Mouse (Mus musculus) left cerebral cortex, postnatal 10 days (tissue): ENCODE measurements around the gene Dnah14. TPM values are rescaled to one million over a fixed set of nuclear protein-coding genes. Genes with fewer than 3 reads are reported as not detected.
A peak's percentile ranks its signal among the peaks of the same experiment; 100 is the strongest.

ENCODE experiments used
- DNase-seq, 2 experiments: peaks; one replicate each; pipeline ENCODE4 v3.0.0; 2021 to 2022; ENCODE audit warnings: low spot score in 2 of 2, mixed read lengths in 1 of 2; ENCODE audit errors: extremely low spot score in 1 of 2
- intact Hi-C: fragments of 180-260 bp; cut with DNase I; formaldehyde crosslinking; loops from one replicate; pipeline ENCODE4 v1.15.1; 2025
- total RNA-seq, 2 experiments: library from RNA; stranded (reverse); gene quantifications; 2 replicates each; pipeline ENCODE4 v1.2.3; 2021

Dnah14 gene
- total RNA-seq, 2 experiments from 2014 or later: 2.0 to 2.6 TPM

DNA sequence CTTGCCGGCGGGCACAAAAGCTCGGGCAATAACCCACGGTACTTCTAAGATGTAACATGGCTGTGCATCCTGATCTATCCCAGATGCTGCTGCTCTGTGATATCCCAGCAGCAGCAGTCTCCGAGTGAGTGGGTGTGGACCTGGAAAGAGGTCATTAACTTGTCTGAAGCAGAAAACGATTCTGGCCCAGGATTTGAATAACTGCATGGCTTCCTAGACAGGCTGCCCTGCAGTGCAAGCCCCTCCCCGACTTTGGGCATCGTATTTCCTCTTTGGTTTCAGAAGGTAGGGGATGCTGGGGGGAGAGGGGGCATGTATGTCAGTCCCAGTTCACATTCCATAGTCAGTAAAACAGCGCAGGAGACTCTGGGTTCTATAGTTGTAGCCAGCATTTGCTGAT lies 6.9 kb upstream of the Dnah14 start:
- intact Hi-C loops: no loop called here
- no peak for DNase-seq

DNA sequence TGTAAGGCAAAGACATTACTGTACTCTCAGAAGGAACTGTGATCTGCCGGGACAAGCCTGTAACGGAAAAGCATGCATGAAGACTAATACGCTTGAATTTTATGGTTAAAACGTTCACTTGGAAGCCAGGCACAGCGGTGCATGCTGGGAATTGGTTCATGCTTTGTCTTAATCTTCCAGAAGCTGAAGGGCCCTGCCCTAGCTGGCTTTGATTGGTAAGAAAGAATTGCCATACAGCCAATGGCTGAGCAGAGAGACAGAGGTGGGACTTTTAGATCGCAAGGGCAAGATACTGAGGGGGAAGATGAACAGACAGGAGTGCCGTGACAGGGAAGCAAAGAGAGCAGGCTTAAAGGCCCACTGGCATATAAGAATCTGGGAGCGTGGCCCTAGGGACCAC lies 6.8 kb downstream of the Dnah14 start:
- no peak for DNase-seq
- intact Hi-C loops: no loop called here

DNA sequence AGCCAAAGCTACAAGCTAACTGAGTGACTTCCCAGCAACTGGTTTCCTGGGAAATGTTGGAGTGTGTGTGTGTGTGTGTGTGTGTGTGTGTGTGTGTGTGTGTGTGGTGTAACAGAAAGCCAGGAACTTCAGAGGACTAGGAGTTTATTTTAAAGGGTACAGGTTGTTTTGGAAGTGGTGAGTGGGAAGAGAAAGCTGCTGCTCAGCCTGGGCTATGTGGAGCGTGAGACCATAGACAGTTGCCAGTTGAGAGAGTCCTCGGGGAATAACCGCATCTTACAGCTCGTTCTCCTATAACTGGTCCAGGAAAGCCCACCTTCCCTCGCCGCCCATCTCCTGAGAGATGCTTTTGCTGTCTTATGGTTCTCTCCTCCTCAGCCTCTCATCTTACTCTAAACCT lies 12.8 kb downstream of the Dnah14 start:
- no peak for DNase-seq
- intact Hi-C loops: no loop called here

DNA sequence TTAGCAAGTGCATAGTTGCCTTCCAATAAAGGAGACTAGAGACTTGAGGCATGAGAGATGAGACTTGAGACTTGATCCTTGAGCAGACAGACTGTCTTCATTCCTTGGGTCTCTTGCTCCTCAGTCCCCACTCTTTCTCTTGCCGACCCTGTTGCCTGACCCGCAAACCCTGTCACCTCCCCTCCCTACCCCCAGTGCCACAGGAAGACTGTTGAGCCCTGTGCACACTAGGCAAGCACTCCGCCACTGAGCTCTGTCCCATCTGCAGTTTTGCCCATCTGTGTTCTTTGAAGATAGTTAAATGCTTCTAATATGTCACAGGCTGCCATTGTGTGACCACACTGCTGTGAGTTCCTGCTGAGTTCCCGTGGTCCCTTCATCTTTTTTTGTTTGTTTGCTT lies 23.0 kb downstream of the Dnah14 start:
- no peak for DNase-seq
- intact Hi-C loops: no loop called here

DNA sequence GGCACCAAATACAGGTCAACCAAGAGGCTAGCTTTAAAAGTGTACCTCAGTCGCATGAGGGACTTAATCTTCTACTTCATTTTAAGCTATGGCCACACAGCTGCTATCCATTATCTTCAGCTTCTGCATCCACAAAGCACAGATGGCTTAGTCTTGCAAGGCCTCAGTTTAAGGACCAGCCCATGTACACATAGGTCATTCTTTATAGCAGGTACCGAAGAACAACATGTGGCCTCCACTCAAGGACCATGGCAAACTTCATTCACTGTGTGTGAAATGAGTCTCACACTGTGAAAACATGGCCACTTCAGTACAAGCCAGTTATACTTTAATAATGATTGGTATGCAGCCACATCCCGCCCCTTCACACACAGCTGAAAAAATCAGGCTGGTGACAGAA lies 34.8 kb downstream of the Dnah14 start:
- DNase-seq: no peak
- intact Hi-C loops: no loop called here

DNA sequence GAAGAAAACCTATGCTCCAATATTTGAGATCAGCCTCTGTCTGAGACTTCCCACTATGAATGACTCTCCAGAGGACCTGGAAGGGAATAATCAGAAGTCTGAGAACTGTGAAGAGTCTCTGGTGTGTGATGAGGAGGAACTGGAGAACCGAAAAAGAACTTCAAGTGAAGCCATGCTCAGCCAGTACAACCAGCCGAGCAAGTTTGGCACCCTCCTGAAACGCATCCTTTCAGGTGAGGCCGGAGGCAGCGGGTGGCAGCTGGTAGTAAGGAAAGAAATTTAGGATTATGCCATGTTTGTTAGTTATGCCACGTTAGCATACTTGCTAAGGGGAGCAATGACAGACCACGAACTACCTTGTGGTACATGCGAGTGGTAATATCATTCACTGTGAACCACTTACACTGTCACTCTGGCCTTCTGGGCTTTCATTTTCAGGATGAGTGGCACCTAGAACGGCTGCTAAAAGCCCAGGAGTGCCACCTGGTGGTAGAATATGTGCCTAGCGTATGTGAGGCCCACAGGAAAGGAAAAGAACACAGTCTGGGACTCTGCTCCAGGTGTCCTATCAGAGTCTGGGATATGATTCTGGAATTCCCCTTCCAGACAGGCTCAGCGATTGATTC lies 39.6 kb downstream of the Dnah14 start:
- DNase-seq: peak; percentile 69 to 70
- intact Hi-C loops: loop anchor here (5.0 kb wide), 2 partner anchors 69 to 344 kb away; no protein-coding TSS in a partner anchor

DNA sequence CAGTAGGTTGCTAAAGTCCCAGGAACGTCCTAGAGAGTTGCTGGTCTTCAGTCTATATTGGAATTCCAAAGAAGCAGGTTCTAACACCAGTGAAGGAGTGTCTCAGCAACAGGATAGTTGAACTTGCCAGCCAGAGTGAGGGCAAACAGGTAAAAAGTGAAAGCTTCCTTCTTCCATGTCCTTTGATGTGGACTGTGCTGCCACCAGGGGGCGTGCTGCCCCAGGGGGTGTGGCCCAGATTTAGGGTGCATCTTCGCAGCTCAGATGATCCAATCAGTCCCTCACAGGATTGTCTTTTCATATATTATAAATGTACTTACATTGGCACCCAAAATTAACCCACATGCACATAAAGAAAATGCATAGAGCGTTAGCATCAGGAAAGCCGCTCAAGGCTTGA lies 41.0 kb downstream of the Dnah14 start:
- no peak for DNase-seq
- intact Hi-C loops: loop anchor here (5.0 kb wide), 2 partner anchors 70 to 345 kb away; no protein-coding TSS in a partner anchor

DNA sequence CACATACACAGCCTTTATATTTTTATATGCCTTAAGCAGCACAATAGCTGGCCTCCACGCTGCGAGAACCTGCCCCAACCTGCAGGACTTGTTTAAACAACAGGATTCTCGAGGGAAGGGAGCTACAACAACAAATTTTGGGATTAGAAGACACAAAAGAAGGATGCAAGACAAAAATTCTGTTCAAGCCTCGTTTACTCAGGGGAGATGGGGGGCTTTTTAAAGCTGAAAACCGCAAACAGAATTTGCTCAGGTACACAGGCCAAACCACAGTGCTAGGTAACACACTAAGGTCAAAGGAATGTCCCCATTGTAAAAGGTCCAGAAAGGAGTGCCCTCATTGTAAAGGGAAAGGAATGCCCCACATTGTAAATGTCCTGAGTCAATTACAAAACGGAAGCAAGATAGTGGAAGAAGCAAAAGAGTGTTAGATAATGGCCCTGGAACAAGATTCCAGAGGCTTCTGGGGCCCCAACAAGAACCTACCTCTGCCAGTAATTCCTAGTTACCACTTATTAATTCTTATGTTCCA lies 46.9 kb downstream of the Dnah14 start:
- intact Hi-C loops: no loop called here

DNA sequence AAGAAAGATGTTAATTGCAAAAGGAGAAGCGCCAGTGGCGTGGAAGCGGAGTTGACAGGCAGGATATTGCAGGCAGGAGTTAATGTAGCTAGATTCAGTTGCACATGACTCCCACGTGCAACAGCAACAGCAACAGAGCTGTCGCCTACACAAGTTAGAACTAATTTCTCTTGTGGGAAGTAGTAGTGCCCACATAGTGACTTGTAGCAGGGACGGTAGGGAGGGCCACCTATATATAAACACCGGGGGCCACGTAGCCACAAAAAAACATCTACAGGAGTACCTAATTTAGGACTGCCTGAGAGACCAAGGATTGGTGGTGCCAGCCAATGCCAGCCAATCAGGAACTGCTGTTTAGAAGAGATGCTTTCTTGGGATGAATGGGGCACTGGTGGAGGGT lies 48.5 kb downstream of the Dnah14 start:
- intact Hi-C loops: no loop called here
- no peak for DNase-seq

More for the DNA sequence above, 46.9 kb downstream of the Dnah14 start:
- no peak for DNase-seq

DNA sequence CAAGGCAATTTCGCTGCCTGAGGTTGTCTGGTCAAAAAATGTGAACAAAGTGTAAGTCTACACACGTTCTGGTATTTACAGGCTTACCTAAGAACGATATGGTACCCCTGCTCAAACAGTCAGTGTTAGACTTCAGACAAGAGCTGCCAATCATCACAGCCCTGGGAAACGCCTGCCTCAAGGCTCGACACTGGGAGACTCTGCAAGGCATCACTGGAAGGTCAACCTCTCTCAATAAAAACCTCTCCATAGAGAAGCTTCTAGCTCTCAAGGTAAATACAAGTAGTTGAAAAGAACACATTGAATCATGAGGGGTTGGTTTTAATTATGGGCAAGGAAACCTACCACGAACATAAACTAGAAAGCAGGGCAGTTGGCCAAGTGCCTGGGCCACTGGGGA lies 51.9 kb downstream of the Dnah14 start:
- intact Hi-C loops: no loop called here
- DNase-seq: peak in 1 of 2 experiments; percentile 27

DNA sequence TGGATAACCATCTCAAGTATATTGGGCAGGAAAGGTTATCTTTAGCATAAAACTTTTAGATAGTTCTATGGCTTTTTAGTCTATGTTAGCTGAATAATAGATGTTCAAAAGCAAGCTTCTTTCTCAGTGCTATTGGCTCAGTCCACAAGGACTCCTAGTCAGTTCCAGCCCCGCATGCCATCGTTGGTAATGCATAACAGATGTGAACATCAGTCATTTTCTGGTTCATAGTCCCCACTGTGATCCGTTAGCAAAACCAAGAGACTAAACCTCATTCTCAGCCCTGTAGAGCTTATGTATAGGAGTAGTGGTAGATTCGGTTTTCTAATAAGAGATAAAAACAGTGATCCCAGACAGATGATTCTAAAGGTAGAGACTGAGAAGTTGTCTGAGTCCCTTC lies 55.0 kb downstream of the Dnah14 start:
- no peak for DNase-seq
- intact Hi-C loops: no loop called here

DNA sequence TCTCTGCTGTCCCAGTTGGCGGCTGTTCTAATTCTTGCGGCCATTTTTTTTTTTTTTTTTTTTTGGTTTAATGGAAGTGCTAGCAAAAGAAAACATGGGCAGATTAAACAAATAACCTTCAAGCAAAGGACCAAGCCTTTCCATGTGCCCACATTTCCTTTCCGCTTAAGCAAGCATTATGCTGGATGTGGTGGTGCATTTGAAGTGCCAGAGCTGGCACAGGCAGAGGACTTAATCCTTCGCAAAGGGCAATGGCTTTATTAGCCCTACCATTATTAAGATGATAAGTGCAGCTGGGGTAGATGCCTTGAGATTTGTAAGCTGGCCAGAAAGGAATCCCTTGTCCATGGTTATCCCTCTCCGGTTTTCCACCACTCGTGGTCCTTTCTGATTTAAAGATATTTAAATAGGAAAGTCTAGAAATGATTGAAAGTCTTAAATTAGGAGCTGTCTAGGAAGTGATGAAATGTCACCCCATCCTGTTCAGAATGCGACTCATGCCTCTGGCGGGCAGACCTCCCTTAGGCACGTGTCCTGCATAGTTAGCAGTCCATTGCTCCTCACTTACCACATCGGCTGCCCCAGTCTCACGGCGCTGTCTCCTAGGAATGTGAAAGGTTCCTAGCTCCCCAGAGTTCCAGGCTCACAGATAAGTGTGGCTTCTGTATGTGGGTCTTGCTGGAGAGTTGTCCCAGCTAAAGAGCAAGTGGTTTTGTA lies 61.8 kb downstream of the Dnah14 start:
- DNase-seq: no peak
- intact Hi-C loops: no loop called here

DNA sequence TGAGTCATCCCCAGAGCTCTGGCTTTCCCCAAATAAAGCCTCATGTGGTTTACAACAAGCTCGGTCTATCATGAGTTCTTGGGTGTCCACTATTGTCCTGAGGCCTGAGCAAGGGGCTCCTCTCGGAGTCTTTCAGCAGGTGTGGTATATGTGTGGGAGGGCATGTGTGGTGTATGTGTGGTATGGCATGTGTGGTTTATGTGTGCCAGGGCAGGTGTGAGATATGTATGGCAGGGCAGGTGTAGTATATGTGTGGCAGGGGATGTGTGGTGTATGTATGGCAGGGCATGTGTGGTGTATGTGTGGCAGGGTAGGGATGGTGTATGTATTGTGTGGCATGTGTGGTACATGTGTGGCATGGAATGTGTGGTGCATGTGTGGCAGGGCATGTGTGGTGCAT lies 64.0 kb downstream of the Dnah14 start:
- intact Hi-C loops: no loop called here
- DNase-seq: no peak

DNA sequence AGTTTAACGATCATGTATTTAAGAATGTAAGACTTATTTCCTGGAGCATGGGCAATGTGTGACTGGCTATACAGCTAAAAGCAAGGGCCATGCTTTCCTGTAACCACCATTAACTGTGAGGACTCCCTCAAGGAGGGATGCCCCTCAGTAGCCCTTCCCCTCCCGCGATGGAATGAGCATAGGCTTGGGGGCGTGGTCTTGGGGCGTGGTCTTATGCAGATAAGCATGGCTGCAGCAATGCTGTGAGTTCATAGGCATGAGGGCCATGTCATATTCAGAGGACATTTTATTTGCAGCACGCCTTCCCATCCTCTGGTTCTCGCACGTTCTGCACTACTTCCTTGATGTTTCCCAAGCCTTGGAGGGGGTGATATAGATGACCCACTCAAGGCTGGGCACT lies 71.1 kb downstream of the Dnah14 start:
- no peak for DNase-seq
- intact Hi-C loops: no loop called here

DNA sequence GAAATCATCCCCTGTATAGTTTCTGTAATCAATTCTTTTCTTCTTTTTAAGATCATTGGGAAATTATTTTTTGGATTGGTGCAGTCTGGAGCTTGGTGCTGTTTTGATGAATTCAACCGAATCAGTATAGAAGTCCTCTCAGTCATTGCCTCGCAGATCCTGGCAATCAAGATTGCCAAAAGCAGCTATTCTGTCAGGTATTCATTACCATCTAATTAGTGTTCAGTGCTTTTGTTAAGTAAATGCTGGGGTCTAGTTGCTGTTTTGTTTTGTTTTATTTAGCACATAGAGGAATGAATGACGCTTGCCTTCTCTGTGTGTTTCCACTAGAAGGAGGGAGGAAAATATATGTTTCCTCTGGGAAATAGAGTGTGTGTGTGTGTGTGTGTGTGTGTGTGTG lies 77.1 kb downstream of the Dnah14 start:
- no peak for DNase-seq
- intact Hi-C loops: no loop called here

DNA sequence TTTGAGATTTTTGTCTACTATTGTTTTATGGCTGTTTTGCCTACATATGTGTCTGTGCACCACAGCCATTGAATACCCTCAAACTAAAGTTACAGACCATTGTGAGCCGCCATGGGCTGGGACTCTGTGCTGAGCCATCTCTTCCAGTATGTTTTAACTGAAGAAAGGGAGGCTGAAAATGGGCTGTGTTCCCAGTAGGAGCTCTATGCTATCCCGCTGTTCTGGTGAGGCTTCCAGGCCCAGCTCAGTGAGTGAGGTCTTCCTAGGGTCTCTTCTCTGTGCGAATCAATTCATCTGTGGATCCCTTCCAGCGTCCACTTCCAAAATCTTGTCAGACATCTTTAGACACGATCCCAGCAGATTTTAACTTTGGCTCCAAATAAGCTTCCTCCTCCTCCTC lies 80.1 kb downstream of the Dnah14 start:
- intact Hi-C loops: no loop called here
- no peak for DNase-seq

DNA sequence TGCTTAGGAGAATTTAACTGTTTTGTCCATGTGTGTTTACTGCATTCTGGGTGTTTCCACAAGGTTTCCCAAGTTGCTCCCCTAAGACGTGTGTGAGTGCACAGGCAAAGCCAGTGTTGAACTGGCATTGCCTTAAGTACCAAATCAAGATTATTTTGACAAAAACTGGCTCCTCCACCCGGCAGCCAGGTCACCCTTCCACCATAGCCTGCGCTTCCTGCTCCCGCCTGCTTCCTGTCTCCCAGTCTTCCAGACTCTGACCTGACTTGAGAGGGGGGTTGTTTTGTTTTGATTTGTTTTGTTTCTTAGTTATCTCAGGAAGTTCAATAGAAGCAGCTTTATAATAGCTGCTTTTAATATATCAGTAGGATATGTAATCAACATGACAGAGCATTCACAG lies 90.4 kb downstream of the Dnah14 start:
- no peak for DNase-seq
- intact Hi-C loops: no loop called here

DNA sequence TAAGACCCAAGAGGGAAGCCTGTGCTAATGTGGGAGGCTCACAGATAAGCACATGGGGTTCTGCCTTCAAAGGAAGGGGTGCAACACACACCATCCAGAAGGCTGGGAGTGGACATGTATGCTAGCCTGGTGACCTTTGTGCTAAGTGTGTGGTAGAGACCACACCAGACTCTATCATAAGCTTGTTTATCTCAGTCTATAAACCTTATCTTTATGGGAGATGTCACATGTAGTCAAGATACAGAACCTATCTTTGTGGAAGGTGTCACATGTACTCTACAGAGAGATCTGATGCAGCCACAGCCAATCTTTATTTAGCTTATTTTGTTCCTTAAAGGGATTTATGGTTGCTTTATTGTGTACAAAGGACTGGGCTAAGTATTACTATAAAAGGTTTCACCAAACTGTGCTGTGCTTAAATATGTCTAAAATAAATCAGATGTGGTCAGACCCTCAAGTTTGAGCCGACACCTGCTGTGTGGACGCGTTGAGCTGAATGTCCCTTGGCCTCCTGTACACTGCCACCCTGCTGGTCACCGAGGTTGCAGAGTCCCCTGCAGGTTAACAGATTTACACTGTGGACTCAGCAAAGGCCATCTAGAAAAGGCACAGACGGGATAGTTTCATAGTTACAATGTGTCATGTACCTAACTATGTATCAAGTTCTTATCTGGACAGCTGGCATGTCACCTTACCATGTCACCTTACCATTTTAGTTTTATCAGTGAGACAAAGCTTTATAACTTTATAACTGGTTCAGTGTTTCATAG lies 118.6 kb downstream of the Dnah14 start:
- DNase-seq: no peak
- intact Hi-C loops: no loop called here

DNA sequence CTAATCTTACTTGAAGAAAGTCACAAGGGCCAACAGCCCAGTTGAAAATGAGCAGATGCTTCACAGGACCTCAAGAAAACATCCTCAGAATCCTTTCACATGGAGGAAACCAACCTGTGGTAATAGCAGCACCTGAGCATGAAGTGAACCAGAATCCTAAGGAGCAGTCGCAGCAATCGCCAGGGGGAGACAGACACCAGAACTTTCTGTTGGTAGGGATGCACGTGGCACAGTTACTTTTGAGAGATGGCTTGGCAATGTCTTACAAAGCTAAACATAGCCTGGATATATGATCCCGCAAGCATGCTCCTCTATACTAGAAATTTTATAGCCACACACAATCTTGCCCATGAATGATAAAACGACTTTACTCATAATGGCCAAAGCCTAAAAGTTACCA lies 152.3 kb downstream of the Dnah14 start:
- DNase-seq: peak in 1 of 2 experiments; percentile 44
- intact Hi-C loops: loop anchor here (2.0 kb wide), 1 partner anchor 152 kb away; no protein-coding TSS in a partner anchor

DNA sequence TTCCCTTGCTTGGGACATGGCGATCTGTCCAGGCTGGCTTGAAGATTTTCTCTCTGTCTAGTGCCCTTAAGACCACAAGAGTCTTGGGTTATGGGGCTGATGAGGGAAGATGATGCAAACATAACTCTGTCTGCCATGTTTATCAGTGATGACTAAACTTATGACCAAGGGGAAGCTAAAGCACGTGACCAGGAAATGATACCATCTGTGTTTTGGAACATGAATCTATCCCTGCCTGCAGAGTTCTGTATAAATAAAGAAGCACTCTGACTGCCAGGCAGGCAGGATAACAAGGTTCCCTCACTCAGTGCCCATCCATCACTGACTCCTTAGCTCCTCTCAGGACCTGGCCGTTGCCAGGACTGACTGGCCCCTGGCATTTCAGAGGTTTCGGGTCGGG lies 157.2 kb downstream of the Dnah14 start:
- intact Hi-C loops: no loop called here
- DNase-seq: no peak
